Mouse (Mus musculus): ENCODE measurements around the gene Rhot2. TPM values are rescaled to one million over a fixed set of nuclear protein-coding genes. Genes with fewer than 3 reads are reported as not detected.

Rhot2 gene
- total RNA-seq, 2 experiments from 2014 or later = 102 to 103 TPM

DNA sequence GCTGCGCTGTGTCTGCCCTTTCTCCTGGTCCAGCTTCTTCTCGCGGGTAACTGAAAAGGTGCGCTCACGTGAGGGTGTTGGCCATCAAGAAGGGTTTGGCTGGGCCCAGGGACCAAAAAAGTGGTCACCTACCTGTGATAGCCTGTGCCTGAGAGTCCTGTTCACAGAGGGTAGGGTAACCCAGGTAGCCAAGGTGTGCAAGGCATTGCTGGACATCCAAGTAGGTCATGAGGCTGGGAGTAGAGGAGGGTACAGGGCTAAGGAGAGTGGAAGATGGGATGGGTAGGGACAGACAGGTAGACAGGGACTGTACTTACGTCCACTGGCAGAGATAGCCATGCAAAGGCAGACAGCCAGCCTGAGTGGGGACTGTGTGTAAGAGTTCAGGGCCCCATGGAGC lies 4.1 kb downstream of the Rhot2 start:
- DNase-seq = no peak

DNA sequence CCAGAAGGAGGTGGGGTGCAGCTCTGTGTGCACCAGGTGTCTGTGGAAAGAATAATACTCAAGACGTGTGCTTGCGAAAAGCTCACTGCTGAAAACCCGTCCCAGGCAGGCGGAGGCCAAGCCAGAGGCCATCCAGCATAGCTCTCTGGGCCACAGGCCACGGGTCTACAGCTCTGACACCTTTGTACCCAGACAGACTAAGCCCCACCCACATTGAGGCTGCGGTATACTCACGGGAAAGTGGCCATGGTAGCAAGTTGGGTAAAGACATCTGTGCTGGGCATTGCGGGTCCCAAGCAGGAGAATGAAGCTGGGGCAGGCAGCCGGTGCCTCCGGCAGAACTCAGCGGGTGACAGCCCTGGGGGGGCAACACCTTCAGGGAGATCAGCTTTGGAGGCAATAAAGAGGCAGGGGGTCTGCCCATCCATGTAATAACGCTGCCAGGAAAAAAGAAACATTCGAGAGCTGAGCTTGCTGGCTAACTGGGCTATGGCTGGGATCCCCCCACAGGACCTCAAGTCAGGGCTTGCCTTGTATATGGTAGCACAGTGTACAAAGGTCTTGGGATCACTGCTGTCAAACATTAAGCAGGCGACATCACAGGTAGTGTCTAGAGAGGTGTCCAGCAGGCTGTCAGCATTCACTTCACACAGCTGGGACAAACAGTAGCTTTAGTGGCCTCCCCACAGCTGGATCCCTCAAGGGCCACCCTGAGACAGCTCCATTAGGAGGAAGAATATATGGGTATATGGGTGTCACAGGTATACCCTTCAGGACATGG lies 5.0 kb downstream of the Rhot2 start:
- DNase-seq = no peak

DNA sequence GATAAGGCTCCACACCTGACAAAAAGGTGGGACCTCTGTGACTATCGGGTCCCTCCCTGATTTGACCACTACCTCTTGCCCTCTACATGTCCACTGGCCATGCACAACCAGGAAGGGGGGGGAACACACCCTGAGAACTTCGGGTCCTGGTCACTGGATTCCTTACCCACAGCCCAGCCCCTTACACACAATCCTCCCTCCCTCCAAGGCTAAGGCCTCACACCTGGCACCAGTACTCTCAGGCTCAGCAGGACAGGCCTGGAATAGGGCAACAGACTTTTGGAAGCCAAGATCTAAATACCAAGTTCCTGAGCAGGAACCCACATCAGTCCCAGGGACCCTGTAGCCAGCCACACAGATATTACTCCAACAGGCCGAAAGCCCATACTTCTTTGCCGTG lies 5.7 kb downstream of the Rhot2 start:
- no peak for DNase-seq

DNA sequence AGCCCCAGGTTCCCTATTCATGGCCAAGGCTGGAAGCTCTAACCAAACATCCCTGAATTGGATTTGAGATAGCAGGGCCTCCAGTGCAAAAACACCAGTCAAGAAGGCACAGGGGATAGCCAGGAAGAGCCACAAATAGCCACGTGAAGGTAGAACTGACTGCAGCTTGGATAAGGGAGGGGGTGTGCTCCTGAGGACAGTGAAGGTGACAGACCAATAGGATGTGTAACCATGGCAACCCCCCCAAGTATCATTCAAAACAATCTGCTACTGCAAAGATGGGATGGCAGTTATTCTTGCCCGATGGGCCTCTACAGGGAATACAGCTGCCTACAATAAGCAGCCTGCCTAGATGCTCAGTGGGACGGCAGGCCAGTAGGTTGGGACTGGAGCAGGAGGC lies 7.1 kb downstream of the Rhot2 start:
- no peak for DNase-seq

DNA sequence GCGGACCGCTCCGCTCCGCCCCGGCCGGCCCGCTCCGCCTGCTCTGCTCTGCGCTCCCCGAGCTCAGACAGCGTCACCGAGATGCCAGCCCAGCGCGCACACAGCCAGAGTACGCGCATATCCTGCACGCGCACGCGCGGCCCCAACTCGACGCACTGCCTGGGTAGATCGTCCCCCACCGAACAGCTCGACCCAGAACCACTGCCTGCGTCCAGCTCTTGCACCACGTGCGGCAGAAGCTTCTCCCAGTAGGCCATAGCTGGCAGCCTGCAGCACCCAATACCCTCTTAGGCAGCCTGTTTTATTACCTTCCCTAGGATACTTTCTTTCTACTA lies 7.6 kb downstream of the Rhot2 start, which contains the start of gene Rhbdl1:
Rhbdl1 (minus strand) TSS at position 220 of the 335 bp plus-strand sequence.
- peak; percentile 84 for DNase-seq

DNA sequence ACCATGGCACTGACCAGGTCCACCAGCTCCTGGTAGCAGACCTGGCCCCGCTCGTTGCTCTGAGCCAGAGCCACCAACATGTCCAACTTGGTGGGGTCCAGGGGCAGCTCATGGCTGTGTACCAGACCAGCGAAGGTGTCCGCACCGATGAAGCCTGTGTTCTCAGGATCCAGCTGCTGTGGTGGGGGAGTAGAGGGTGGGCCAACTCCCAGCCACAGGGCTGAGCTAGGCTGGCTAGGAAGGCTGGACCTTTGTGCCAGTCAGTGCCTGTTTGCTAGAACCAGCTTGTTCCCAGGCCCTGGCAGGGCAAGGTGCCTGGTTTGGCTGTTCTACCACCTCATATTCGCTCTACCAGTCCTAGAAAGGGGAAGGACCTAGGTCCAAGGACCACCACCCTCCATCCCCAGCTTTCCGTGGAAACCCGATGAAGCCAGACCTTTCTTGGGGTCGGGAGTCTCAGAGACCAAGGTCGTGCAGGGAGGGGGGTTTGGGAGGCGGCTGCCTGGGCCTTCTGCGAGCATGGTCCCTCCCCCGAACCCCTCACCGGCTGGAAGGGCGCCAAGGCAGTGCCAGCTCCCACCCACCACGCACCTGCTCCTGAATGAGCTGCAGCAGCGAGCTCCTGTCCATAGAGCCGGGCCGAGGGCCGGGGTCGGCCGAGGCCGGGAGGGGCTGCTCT lies 8.1 kb downstream of the Rhot2 start:
- no peak for DNase-seq

DNA sequence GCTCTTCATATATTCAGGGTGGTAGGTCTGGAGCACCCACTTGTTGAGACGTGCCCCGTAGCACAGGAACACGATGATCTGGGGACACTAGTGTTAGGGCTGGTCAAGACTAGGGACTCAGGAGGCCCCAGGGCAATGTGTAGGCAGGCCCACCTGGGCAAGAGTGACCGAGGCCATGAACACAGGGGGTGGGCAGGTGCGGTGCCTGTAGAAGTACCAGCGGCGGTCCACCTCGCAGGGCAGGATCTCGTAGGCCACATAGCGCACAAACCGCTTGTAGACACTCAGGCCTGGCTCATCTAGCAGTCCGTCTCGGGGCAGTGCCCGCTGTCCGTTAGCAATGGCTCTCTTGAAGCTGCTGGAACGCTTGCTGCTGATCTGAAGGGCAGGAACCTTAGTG lies 8.8 kb downstream of the Rhot2 start:
- DNase-seq = no peak

DNA sequence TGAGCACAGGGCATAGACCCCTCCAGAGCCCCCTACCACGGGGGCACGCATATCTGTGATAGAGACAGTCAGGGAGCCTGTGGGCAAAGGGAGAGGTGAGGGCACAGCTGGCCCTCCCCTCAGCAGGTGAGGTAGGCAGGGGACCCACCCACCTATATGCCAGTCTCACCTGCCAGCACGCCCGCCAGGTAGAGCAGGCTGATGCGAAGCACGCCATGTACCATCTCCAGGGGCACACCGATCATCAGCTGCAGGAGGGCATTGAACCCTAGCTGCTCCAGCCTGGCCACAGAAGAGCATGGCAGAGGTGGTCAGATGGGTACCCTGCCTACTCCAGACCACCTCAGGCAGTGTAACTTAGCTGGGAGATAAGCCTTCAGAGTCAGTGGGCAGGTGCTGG lies 9.3 kb downstream of the Rhot2 start:
- no peak for DNase-seq

DNA sequence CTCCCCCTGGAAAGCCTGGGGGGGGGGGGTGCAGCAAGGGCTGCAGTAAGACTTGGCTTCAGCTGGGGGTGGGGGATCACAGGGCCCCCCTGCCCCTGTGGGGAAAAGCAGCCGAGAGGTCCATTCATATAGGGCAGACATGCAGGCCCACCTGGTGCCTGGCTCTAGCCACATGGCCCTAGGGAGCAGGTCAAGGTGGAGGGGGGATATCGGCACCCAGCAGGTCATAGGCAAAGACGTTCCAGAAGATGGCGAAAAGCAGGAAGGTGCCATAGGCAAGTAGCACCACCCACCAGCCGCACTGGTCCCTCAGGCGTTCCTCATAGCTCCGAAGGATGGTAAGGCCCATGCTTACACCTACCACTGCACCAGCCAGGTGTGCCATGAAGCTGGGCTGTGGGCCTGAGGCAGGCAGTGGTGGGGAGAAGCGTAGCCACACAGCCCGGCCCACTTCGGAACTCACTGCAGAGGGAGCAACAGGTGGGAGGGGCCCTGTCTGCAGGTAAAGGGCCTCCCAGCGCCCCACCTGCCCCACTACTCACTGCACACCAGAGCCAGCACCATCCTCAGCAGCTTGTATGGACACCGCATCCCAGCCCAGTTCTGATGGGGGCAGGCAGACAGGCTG lies 9.9 kb downstream of the Rhot2 start:
- no peak for DNase-seq

DNA sequence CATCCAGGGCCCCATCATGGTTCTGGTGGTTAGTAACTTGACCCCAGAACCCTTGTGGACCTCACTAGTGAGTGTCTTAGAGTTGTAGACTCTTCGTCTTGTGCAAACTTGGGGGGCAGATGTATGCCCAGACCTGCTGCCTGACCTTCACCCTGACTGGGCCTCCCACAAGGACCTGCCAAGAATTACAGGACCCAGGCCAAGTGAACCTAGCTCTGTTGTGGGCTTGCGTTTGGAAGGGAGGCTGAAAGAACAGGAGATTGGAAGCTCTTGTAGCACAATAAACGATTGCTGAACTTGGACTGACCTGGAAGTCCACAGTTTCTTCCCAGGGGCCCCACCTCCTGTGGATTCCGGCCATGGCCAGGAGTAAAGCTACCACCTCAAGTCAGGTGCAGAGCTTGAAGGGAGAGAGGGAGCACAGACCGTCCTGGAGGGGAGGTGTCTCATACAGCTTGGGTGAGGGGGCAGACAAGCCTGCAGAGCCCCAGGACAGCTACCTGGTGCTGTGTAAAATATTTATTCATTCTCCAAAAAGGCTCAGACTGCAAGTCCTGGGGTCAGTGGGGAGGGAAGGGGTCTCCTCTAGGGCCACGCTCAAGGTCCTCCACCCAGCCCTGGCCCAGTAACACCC lies 10.6 kb downstream of the Rhot2 start:
- no peak for DNase-seq

DNA sequence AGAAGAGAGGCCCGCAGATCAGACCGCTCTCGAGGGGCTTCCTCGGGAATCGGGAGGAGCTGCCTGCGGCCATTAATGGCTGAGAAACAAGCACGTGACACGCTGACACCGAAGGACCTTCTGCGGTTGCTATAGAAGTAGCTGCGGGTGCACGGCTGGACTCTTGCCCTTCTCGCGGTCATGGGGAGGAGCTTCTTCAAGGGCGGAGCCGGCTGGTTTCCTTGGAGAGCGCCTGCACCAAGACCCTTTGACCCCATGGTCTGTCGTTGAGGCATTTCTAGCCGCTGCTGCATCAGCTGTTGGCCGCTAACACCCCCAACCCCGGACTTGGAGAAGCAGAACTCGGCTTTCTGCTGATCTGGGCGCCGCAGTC lies 11.4 kb downstream of the Rhot2 start, which contains the start of gene Stub1:
Stub1 (minus strand) TSS at position 114 of the 373 bp plus-strand sequence.
- peak in 1 of 2 experiments; percentile 89 for DNase-seq

DNA sequence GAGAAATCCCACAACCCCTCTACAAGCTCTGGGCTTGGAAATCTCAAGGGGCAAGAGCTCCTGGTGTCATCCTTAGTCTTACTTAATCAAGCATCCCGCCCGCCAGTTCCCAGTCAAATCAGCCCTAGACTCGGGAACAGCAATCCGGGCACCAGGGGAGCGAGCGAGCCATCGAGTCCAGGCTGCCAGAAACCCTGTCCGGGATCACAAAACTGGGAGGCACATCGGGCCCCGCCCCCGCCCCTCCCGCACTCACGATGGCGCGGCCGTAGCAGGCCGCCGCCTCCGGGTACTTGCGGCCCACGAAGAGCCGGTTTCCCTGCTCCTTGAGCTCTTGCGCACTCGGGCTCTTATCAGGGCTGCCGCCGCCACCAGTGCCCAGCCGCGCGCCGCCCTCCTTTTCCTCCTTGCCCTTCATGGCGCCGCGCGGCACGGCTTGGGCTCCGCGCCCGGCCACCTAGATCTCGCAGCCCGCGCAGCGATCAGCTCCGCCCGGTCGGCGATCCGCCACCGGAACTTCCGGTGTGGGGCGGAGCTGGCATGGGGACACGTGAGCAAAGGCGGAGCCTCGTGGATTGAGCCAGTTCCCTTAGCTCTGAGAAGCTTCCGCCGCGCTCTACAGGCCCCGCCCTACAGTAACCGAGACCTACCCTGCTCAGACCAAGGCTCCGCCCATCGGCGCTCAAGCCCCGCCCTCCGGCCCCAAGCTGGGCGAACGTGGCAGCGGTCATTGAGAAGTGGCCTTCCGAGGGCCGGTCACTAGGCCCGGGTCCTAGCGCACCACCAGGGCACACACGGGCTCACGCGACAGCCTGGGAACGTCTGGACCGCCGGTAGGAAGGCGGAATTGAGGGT lies 12.0 kb downstream of the Rhot2 start:
- peak; percentile 98 for DNase-seq

DNA sequence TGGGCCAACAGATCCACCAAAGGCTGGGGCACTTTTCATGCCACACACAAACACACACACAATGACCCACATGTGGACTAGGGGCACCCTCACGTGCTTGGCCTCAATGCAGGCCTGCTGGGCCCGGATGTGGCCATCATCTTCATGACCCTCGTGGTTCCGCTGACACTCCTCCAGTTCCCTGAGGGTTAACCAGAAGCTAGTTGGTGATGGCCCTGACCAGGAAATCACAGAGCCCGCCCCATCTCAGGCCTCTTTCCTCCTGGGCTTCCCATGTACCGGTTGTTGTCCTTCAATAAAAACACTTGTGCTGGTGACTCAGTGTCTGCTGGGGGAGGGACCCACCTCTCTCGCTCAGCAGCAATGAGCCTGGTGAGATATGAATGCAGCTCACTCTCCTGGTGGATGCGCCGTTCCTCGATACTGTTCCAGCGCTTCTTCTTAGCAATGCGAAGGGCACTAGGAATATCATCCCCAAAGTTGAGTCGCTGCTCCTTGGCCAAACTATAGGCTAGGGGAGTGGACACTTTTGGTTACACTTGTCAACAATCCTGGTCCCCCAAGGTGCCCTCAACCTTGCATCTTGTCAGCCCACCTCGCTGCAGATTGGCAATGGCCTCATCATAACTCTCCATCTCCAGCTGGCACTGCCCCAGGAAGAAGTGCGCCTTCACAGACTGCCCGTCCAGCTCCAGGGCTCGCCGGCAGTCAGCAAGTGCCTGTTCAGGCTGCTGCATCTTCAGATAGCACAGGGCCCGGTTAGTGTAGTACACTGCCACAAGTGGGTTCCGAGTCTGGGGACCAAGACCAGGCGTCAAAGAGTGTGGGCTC lies 13.0 kb downstream of the Rhot2 start:
- no peak for DNase-seq

DNA sequence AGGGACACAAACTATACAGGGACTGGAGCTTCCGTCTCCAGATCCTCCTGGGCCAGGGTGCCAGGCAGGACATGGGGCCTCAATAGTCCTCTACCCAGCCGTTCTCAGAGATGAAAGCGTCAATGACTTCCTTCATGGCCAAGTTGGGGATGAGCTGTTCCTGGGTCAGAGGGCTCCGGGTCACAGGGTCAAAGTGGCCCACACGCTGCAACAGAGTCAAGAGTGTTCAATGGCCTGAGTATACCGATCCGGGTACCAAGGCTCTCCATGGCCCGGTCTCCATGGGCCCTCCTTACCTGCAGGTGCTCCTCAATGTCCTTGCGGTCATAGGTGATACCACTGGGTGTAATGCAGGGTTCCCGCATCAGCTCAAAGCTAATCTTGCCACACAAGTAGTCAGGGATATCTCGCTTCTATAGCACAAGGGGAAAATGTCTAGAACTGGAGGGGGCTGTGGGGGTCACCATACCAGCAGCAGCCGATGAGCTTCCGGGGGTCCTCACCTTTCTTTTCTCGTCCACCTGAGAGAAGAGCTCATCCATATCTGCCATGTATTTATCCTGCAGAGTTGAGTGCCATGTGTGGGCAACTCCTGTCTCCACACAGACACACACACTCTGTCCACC lies 13.7 kb downstream of the Rhot2 start:
- DNase-seq = no peak

DNA sequence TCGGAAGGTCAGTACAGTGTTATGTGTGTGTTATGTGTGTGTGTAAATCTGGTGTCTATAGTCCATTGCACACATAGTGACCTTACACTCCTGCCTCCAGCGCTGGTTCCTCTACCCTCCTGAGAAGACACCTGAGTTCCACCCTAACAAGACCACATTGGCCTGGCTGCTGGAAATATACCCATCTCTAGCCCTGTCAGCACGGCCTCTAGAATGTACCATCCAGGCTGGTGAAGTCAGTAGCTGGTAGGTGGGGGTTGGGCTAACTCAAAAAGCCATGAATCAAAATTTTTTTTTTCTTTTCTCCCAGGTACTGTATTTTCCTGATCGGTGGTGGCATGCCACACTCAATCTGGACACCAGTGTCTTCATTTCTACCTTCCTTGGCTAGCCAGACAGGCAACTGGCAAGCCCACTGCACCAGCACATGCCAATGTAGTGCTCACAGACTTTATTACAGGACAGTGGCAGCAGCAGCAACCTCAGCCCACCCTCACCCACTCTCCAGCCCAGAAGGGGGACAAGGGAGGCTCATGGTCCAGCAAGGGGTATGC lies 14.4 kb downstream of the Rhot2 start:
- no peak for DNase-seq

DNA sequence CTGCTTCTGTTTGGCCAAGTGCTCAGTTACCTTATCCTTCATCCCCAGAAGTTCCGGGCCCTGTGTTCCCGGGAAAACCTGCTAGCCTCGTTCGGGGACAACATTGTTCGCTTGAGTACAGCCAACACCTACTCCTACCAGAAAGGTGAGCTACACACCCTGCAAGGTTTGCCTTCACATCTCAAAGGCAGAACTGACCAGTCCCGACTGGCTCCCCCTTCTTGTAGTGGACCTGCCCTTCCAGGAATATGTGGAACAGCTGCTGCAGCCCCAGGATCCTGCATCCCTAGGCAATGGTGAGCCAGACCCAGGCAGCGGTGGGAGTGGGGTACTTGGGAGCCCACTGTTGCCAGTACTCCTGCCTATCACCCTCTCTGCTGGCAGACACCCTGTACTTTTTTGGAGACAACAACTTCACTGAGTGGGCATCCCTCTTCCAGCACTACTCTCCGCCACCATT lies 15.1 kb downstream of the Rhot2 start:
- DNase-seq = no peak

DNA sequence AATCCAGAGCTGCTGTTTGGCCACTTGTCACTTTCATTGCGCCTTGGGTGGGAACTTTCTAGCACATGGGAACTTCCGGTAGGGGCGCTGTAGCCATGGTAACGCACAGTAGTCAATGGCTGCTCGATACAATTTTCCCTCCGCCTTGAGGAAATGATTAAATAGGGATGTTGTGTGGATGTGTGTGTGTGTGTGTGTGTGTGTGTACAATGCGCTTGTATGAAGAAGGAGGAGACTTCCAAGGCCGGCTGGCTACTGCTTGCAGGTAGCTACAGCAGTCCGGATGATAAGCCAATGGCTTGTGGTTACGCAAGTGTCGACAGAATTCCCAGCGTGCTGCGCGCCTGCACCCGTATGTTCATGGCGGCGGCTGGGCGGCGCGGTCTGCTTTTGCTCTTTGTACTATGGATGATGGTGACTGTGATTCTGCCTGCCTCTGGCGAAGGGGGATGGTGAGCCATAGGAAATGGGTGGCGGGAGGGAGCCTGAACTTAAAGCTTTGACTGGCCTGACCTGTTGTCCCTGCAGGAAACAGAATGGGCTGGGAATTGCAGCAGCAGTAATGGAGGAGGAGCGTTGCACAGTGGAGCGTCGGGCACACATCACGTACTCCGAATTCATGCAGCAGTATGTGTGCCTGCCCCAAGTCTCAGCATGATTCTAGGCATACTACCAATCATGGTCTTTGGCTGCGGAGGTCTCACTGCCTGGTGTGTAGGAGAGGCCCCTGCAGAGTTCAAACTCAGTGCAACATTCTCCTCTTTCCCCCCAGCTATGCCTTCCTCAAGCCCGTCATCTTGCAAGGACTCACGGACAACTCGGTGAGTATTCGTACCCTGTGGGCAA lies 15.7 kb downstream of the Rhot2 start, which contains the start of gene Jmjd8:
Jmjd8 (plus strand) TSS at position 156 of the 846 bp plus-strand sequence.
- peak; percentile 85 for DNase-seq

DNA sequence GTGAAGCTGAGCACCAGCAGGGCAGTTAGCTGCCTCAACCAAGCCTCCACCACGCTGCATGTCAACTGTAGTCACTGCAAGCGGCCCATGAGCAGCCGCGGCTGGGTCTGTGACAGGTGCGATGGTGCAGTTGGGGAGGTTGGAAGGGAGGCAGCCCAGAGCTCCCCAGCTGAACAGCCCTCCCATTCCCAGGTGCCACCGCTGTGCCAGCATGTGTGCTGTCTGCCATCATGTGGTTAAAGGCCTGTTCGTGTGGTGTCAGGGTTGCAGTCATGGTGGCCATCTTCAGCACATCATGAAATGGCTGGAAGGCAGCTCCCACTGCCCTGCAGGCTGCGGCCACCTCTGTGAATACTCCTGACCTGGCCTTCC lies 16.4 kb downstream of the Rhot2 start:
- no peak for DNase-seq

DNA sequence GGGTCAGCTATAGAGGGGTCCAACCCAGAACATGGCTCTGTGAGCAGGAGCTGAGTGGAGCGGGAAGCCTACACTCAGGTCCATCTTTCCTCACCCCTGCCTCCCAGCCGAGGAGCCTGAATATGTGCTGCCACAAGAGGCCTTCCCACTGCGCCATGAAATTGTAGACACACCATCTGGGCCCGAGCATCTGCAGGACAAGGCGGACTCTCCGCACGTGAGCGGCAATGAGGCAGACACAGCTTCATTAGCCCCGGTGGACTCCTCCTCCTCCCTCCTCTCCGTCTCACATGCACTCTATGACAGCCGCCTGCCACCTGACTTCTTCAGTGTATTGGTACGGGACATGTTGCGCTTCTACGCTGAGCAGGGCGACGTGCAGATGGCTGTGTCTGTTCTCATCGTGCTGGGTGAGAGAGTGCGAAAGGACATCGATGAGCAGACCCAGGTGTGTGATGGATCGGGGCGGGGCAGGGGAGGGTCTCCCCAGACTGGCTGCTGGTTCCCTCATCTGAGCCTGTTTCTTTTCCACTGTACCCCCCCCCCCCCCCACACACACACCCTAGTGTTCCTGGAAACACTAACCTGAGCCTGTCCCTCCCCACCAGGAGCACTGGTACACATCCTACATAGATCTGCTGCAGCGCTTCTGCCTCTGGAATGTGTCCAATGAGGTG lies 17.0 kb downstream of the Rhot2 start:
- no peak for DNase-seq

All from layer of hippocampus, postnatal 36 days (tissue).